Mouse (Mus musculus) cerebellum, adult 11-12 months (tissue): ENCODE results near the gene Rasgef1b.
"Not testable (repeated sequence)": the region's sequence is repeated elsewhere in the genome, so short reads cannot be mapped to it uniquely, and the experiment has no call there.

ENCODE experiments used
- DNase-seq: peaks from one replicate; pipeline ENCODE4 v3.0.0; 2022

The Rasgef1b gene

DNA sequence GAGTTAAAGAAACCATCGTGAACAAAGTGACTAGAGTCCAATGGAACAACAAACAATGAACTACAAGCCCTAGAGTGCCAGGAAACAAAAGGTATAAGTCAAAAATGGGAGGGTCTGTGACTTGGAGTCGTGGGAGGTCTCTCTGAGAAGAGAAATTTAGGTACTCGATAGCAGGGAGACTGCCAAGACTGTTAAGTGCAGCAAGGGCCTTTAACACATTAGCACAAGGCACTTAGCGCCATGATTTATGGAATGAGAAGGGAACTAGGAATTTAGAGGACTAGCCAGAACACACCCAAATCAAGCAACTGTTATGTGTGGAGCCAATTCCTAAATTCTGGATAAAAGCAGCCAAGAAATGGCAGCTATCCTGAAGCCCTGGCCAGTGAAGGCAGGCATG is 490.7 kb downstream of the Rasgef1b start:
- DNase-seq = no peak

DNA sequence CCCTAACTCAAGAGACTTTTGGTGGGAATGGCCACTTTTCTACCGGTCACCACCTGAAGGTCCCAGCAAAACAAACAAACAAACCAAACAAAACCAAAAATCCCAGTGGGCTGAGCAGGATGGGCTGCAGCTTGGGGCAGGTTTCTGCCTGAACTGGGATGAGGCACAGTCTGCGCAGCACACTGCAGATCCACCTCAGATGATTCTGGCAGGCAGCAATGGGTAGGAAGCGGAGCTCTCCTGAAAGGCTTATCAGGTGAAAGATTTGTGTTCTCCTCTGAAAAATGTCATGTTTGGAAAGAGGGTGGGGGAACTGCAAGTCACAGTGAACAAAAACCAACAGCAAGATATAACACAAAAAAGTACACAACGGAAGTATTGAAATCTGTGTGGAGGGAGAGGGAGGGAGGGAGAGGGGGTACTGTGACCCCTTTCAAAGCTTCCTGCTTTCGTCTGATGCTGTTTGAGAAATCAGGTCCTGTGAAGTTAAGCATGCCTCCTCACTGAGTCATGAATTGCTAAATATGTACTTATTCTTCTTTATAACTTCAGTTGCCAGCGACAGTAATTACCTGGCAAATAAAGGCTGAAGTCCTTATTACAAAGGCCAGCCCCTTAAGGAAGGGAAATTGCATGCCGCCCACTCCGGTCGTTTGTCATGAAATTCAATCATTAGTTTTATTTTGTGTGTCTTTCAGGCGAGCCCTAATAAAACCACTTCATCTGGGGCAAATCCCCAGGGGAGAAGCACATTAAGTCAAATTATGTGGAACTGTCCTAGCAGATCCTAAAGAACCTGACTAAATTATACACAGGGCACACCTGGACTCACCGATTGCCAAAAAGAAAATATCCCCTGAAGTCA is 491.7 kb downstream of the Rasgef1b start:
- no peak for DNase-seq

DNA sequence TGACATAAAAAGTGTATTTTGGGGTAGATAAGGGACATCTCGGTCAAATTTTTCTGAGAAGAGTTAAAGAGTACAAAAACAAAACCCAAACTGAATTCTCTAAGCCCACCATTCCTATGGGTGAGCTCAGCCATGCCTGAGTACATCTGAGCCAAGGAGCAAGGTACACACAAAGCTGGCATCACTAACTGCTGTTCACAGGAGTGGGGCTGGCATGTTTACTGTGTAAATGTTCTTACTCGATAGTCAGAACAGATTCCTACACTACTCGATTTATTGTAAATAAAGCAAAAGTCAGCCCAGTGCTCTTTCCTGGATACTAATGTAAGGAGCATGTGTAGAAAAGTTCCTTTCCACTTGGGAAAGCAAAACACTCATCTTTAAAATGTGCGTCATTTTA is 492.4 kb downstream of the Rasgef1b start:
- no peak for DNase-seq

DNA sequence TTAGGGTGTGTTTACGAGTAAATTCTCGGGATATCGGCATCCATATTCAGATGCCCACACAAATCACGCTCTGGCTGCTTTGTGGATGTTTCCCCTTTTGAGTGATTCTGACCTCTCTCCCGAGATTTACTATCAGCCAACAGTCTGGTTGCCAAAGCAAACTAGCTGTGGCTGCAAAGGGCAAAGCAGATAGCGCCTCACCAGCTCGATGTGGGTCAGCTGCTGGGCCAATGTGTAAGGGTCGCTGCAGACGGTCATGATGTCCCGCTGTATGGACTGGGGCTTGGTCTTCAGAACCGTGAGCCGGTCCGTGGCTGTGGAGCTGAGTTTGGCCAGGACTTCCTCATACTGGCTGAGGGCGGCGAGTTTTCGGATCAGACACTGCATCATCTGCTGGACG is 494.6 kb downstream of the Rasgef1b start:
- DNase-seq = no peak

DNA sequence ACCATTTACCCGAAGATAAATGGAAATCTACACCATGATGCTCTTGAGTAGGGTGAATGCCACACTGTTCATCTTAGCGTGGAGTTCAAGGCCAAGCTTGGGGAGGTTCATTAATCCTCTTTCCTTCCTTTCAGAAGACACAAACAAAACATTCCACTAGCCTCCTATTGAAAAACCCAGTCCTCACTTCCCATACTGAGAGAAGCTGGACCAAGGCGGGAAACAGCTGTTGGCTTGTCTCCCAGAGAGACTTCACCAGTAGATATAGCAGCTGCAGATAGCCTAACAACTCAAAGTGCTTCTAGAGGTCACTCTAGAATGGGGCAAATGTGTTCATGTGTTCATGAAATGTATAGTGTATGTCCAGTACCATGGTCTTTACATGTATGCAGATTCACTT is 495.7 kb downstream of the Rasgef1b start:
- DNase-seq = no peak

DNA sequence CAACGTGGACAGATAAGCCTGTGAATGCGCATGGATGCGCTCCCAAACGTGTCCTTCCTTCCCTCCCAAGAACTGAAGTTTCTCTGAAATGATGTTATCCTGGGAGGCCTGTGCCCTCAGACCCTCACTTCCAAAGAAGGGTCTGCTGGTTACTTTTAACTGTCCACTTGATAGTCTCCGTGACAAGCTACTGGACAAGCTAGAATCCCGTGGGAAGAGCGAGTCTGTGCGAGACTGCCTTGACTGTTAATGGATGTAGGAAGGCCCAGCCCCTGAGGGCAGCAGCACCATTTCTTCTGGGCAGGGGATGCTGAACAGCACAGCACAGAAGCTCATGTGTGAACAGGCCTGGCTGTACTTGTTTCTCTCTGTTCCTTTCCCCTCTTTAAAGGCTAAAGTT is 496.5 kb downstream of the Rasgef1b start:
- no peak for DNase-seq

DNA sequence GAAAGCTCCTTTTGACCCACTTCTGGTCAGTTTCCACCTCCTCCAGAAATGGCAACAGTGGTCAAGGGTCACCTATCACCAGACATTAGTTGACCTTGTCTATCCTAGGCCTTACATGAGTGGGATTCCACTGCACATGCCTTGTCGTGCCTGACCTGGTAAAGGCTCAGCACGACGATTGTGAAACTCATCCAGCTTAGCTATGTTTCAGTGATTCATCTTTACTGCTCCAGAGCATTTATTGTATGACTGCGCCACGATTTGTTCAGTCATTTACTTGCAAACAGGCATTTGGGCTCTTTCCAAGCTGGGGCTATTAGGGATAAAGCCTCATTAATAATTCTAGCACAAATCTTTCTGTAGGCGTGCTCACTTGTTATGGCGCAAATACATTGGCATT is 498.4 kb downstream of the Rasgef1b start:
- no peak for DNase-seq

DNA sequence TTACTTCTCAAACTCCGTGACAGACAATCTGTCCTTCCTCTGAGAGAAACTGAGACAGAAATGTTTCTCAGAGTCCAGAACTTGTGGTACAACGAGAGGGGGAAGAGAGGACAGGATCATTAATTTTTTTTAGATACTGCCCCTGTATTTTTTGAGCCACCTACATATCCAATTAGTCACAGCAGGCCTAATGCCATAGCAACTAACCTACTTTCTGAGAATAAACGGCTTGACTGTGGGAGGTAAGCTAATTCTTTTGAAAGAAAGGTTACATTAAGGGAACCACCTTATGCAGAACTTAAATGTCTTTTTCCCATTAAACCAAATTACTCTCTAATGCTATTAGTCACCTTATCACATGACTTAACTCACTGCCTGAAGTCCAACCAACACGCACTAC is 501.5 kb downstream of the Rasgef1b start:
- no peak for DNase-seq

DNA sequence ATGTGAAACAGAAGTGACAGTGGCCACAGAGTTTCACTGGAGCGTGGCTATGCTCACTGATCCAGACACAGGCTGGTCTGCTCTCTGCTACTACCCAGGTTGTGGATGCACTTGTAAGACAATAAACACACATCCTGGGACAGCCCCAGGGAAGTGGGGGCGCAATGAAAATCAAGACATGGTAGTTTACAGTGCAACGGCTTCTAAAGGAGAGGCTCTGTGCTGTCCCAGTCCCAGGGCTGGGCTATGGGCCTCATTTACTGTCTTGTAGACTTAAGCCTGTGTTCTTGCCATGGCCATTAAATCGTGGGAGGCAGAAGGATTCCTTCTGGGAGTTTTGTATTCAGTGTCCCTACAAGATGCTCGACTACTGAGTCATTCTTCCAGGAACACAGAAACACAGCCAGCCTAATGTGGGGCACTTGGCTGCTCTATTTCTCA is 504.3 kb downstream of the Rasgef1b start:
- DNase-seq = no peak

DNA sequence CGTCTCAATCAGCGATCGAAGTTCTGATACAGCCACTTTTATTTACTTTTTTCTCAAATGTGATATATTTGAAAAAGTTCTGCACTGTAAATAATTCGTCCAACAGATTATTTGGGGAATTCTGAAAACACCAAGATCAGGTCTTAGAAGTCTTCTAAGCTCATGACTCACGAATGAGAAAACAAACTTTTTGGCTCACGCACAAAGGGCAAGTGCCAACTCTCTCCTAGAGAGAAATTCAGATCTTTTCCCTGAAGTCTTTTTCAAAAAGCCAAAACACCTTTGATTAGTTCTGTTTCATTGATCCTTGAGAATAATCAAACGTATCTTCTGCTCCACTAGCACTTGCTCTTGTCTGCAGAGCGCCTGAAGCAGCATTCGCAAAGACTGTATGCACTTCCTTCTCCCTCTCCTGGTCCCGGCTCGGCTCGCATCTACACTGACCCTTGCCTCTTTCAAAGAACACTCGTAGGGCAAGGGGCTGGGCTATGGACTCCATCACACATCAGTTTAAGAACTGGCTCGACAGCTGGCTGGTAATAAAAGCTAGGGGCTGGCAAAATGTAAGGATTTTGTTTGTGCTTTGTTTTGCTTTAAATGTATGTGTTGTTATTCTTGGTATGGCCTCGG is 504.9 kb downstream of the Rasgef1b start:
- DNase-seq = no peak

DNA sequence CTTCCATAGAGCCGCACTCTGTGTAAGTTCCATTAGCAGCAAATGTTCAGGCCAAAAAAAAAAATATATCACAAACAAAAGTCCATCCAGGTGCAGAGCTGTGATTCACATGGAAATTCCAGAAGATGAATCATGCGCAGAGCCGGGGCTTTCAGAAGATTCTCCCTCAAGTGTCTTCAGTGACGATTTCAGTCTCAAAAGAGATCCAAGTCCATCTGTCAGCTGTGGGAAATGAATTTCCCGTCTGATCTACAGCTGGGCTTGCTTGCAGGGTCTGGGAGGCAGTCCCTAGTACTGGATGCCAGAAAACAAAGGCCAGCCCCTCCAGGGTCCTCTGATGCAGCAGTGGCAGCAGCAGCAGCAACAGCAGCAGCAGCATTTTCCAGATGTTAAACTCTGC is 510.5 kb downstream of the Rasgef1b start:
- no peak for DNase-seq

DNA sequence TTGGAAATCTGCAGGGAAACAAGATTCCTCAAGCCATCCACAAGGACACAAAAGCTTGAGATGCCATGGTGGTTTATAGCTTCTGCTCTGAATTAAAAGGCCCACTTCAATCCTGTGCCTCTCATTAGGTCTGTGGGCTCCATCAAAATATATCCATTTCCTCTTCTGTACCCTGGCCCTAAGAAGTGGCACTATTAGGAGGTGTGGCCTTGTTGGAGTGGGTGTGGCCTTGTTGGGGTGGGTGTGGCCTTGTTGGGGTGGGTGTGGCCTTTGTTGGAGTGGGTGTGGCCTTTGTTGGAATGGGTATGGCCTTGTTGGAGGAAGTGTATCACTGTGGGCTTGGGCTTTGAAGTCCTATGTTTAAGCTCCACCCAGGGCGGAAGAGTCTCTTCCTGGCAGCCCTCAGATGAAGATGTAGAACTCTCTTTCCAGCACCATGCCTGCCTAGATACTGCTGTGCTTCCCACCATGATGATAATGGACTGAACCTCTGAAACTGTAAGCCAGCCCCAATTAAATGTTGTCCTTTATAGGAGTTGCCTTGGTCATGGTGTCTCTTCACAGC is 512.2 kb downstream of the Rasgef1b start:
- DNase-seq = not testable (repeated sequence)

DNA sequence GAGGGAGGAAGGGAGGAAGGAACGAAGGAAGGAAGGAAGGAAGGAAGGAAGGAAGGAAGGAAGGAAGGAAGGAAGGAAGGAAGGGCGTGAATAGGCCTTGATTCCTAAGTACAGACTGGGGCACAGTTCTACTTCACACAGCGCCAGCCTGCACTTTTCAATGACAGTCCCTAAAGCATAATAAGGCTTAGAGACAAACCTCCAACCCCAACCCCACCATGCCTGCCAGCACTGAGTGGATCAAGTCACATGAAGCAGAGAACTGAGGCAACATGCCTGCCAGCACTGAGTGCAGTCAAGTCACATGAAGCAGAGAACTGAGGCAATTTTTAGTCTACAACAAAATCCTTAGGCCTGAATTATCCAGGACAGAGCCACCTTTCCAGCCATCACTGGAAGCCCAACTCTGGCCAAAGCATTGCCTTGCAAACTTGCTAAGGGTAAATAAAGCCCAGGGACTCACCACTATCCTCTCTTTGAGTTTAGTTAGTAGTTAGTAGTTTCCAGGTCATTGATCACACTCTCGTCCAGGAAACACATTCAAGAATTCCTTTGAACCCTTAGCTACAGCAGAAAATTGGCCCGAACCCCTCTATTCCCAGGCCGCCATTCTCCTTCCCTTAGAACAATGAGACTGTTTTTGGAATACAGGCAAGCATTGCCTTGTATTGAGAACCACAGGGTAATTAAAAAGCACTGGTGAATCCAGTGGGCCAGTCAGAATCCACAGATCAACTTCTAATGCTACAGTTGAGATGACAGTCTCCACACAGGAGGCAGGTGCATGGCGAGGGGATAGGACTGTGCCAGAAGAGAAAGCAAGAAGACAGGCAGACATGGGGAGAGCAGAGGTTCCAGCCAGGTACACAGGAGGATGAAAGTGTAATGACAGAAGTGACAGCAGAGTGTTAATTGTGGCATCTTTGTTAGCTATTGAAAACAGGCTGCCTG is 513.4 kb downstream of the Rasgef1b start:
- DNase-seq = no peak

DNA sequence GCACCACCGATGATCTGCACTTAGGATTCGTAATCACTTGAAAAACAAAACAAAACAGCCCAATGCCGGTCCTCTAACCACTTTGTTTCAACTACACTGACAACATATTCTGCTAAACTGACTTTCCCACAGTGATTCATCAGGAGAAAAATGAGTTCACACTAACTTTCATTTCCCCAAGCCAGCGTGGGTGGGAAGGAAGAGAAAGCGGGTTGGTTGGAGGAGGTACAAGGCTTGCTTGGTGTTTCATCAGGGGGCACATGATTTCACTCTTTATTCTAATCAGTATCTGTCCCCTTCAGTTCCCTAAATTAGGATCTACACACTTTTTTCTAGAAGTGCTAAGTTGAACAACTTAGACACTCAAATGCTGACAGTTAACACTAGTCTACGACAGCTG is 514.5 kb downstream of the Rasgef1b start:
- no peak for DNase-seq

DNA sequence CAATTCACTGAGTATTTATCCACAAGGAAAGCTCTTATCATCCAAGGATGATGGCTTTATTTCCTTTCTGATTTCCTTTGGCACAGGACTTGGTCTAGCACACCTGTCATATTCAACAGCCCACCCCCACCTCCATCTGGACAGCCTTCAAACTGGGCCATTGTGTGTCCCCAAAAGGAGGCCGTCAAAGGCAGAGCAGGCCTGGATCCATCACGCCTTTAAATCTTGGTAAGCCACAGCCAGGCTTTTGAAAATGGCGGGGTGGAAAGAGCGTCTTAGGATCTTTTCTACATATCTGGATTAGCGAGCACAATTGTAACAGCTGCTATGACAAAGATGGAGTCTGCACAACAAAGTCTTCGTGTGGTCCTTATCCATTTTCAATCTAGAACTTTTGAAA is 515.7 kb downstream of the Rasgef1b start:
- no peak for DNase-seq

DNA sequence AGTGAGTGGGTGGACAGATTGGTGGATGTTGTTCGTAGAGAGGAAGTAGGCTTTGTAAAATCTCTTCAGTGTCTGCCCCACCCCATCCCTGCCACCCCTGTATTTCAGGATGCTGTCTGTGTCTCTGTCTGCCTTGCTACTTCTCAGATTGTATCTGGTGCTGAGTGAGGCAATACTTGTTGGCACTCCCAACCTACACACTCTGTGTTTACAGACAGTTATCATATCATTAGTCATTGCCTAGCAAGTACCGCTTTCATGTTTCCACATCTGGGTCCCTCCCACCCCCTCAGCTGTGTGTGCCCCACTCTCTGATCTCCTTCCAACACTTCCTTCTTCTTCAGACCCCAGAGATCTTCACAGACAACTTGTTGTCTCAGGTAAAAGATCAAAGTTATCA is 525.4 kb downstream of the Rasgef1b start:
- DNase-seq = no peak

DNA sequence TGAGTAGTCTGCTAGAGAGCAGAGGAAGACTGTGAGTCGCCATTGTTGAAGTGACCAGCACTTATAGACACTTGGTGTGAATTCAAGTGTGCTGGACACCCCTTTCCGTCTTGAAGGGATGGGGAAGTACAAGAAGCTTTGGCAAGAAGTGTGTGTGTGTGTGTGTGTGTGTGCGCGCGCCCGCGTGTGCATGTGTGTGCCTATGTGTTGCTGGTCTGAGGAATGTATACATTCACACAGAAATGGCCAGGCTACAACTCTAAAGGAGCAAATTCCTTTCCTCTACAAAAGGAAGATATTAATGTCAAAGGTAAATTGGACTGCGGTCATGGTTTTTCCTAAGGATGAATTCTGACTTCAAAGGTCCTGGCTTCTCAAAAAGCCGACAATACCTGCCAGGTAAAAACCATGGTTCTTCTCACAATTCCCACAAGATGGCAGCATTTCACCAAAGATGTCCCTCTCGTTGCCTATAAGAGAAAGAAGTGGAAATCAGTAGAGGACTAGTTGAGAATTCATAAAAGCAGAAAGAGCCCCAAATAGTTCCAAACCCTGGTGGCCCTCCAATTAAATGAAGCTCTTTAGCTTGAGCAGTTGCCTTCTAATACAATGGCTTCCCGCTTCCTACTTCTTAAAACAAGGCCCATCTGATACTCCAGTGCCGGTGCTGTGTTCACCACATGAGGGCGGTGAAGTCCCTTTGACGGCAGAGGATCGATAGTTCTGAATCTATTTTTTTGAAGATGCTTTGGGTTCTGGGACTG is 526.6 kb downstream of the Rasgef1b start:
- DNase-seq = peak; percentile 23

DNA sequence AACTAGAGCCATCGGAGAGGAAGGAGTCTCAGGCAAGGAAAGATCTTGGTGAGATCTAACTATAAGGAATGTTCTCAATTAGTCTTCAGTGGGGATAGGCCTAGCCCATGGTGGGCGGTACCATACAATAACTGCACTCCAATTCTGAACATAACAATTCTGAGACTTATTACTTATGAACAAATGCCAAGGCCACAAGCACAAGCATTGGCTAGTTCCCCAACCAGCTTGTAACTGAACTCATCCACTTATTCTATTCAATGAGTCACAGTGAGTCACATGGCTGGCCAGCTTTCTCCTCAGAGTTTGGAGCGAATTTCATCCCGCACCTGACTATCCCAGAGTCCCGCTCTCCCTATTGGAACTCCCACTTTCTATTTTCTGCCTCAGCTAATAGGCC is 533.4 kb downstream of the Rasgef1b start:
- no peak for DNase-seq

DNA sequence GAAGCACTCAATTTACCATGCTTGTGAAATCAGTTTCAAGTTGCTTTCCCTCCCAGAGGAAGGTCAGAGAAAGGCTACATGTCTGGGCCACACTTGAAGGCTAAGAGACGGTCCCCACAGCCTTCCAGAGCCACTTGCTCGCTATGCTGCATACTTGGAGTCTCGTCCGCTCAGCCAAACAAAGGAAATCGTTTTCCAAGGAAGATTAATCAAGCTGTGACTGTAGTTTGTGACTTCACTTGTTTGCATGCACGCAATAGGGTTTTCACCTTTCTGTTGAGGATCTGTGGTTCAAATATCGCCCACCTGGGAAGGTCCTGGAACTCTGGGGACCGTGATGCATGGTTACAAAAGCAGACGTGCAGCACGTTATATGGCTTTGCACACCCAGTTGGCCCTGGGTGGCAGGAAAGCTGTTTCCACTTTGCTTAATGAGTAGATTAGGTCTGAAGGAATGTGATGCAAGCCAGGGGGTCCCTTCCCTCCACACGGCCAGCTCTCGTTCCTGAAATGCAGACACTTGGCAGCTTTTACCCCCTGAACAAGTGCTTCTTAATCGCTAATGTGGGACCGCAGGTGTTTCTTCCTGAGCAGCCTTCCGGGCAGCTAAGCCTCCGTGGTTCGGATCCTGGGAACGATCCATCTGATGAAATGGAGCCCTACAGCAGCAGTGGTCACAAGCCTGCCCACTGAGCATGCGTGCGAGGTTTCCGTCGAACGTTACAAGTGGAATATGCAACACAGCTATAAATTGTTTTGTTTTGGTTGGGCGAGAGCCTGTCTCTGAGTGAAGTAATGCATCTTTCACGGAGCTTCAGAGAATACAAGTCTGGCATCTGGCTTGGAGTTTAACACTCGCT is 537.7 kb downstream of the Rasgef1b start:
- DNase-seq = no peak

DNA sequence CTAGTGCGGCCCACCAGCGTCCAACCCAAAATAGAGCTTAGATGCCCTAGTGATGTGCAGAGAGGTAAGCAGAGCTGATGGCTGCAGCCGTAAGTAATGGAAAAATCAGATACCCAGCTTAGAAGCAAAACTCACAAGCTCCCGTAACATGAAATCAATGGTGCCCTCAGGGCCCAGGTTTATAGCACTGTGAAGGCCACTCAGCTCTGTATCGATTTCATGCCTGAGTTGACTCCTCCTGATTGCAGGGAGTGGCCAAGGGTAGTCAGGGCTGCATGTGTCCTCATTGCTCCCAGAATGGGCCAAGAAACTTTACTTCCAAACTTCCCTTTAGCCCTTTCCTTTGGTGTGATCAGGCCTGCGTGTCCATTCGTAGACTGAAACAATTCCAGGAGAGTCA is 545.2 kb downstream of the Rasgef1b start:
- no peak for DNase-seq
